Mouse (Mus musculus) MEL (cell line): ENCODE data around the gene Gm20388. TPM values are rescaled to one million over a fixed set of nuclear protein-coding genes. Genes with fewer than 3 reads are reported as not detected.

Experiments
- DNase-seq: peaks from one replicate; pipeline ENCODE4 v3.0.0; 2011; ENCODE audit warnings: low read depth, low spot score
- H3K27ac ChIP-seq: 2 replicates; pipeline ENCODE4 v1.5.1; 2012; ENCODE audit warnings: low read depth, mild to moderate bottlenecking, control low read depth, low read length, moderate library complexity; ENCODE audit not compliant: control insufficient read depth
- H3K27me3 ChIP-seq, 2 experiments: fragments of 150-350 bp in 1 of 2; sonication (generic) in 1 of 2; 2 replicates each; pipeline ENCODE4 v1.6.1; 2012; ENCODE audit warnings: low read length in 2 of 2, mild to moderate bottlenecking in 2 of 2, improper control_type of control experiment in 1 of 2, moderate library complexity in 1 of 2; ENCODE audit not compliant: insufficient read depth in 2 of 2, control insufficient read depth in 1 of 2
- H3K36me3 ChIP-seq, 2 experiments: 2 replicates each; pipeline ENCODE4 v1.6.1; 2012 to 2014; ENCODE audit warnings: low read length in 2 of 2, improper control_type of control experiment in 1 of 2, inconsistent platforms in 1 of 2, mild to moderate bottlenecking in 1 of 2; ENCODE audit not compliant: insufficient read depth in 2 of 2, control insufficient read depth in 1 of 2
- H3K4me1 ChIP-seq, 2 experiments: fragments of 150-350 bp in 1 of 2; sonication (generic) in 1 of 2; 2 replicates each; pipeline ENCODE4 v1.6.1; 2012; ENCODE audit warnings: low read length in 2 of 2, improper control_type of control experiment in 1 of 2, mild to moderate bottlenecking in 1 of 2; ENCODE audit not compliant: insufficient read depth in 2 of 2, control insufficient read depth in 1 of 2
- H3K4me3 ChIP-seq, 2 experiments: fragments of 150-350 bp in 1 of 2; sonication (generic) in 1 of 2; 2 replicates each; pipeline ENCODE4 v1.5.1; 2012; ENCODE audit warnings: low read depth in 2 of 2, low read length in 2 of 2, mild to moderate bottlenecking in 2 of 2, moderate library complexity in 2 of 2, control low read depth in 1 of 2, improper control_type of control experiment in 1 of 2; ENCODE audit not compliant: control insufficient read depth in 1 of 2, insufficient read depth in 1 of 2
- H3K79me2 ChIP-seq: 2 replicates; pipeline ENCODE4 v1.6.1; 2012; ENCODE audit warnings: mild to moderate bottlenecking, low read length, moderate library complexity; ENCODE audit not compliant: control insufficient read depth, poor library complexity, insufficient read depth
- H3K9ac ChIP-seq: 2 replicates; pipeline ENCODE4 v1.6.1; 2012; ENCODE audit warnings: low read depth, mild to moderate bottlenecking, control low read depth, low read length, moderate library complexity; ENCODE audit not compliant: control insufficient read depth, poor library complexity, severe bottlenecking
- H3K9me3 ChIP-seq: fragments of 150-350 bp; sonication (generic); replicated peaks from 2 replicates; pipeline ENCODE4 v1.6.1; 2012; ENCODE audit warnings: mild to moderate bottlenecking, low read length, improper control_type of control experiment, moderate library complexity; ENCODE audit not compliant: insufficient read depth
- CHD1 ChIP-seq: IDR thresholded peaks from 2 replicates; pipeline ENCODE4 v1.6.1; 2012; ENCODE audit warnings: low read depth, mild to moderate bottlenecking, inconsistent platforms, low read length, improper control_type of control experiment
- CTCF ChIP-seq, 3 experiments: IDR thresholded peaks in 2 of 3; conservative IDR thresholded peaks in 1 of 3; 2 replicates each; pipeline ENCODE4 v1.5.1; 2011 to 2012; ENCODE audit warnings: low read length in 3 of 3, low read depth in 2 of 3, mild to moderate bottlenecking in 2 of 3, improper control_type of control experiment in 1 of 3, inconsistent platforms in 1 of 3, mixed read lengths in 1 of 3, moderate library complexity in 1 of 3; ENCODE audit not compliant: control insufficient read depth in 1 of 3, insufficient read depth in 1 of 3, poor library complexity in 1 of 3, severe bottlenecking in 1 of 3
- ELF1 ChIP-seq: IDR thresholded peaks from 2 replicates; pipeline ENCODE4 v1.6.1; 2014; ENCODE audit warnings: low read depth, mild to moderate bottlenecking, inconsistent platforms, low read length, improper control_type of control experiment, moderate library complexity
- EP300 ChIP-seq, 2 experiments: IDR thresholded peaks; 2 replicates each; pipeline ENCODE4 v1.6.1; 2011; ENCODE audit warnings: improper control_type of control experiment in 2 of 2, low read length in 2 of 2, low read depth in 1 of 2, mild to moderate bottlenecking in 1 of 2
- GABPA ChIP-seq: IDR thresholded peaks from 2 replicates; pipeline ENCODE4 v1.6.1; 2012; ENCODE audit warnings: low read depth, mild to moderate bottlenecking, inconsistent platforms, low read length, improper control_type of control experiment, moderate library complexity
- JUND ChIP-seq: IDR thresholded peaks from 2 replicates; pipeline ENCODE4 v1.6.1; 2011; ENCODE audit warnings: low read depth, mild to moderate bottlenecking, improper control_type of control experiment, low read length
- MAX ChIP-seq: IDR thresholded peaks from 2 replicates; pipeline ENCODE4 v1.6.1; 2011; ENCODE audit warnings: low read length, improper control_type of control experiment
- MAZ ChIP-seq: IDR thresholded peaks from 2 replicates; pipeline ENCODE4 v1.6.1; 2012; ENCODE audit warnings: low read depth, mild to moderate bottlenecking, inconsistent platforms, low read length, improper control_type of control experiment
- MXI1 ChIP-seq: IDR thresholded peaks from 2 replicates; pipeline ENCODE4 v1.6.1; 2011; ENCODE audit warnings: mild to moderate bottlenecking, low read depth, low read length, improper control_type of control experiment
- NRF1 ChIP-seq: IDR thresholded peaks from 2 replicates; pipeline ENCODE4 v1.6.1; 2014; ENCODE audit warnings: low read depth, mild to moderate bottlenecking, inconsistent platforms, low read length, improper control_type of control experiment, moderate library complexity; ENCODE audit not compliant: poor library complexity, insufficient read depth, severe bottlenecking
- POLR2AphosphoS2 ChIP-seq: IDR thresholded peaks from 2 replicates; pipeline ENCODE4 v1.6.1; 2011; ENCODE audit warnings: low read length, improper control_type of control experiment
- POLR2AphosphoS5 ChIP-seq: IDR thresholded peaks from 2 replicates; pipeline ENCODE4 v1.6.1; 2012; ENCODE audit warnings: low read depth, borderline replicate concordance, mild to moderate bottlenecking, inconsistent platforms, low read length, moderate library complexity, mixed read lengths
- RAD21 ChIP-seq: IDR thresholded peaks from 2 replicates; pipeline ENCODE4 v1.6.1; 2011; ENCODE audit warnings: mild to moderate bottlenecking, low read depth, low read length, improper control_type of control experiment
- SIN3A ChIP-seq: IDR thresholded peaks from 2 replicates; pipeline ENCODE4 v1.6.1; 2012; ENCODE audit warnings: low read length, improper control_type of control experiment, inconsistent platforms
- TAL1 ChIP-seq: IDR thresholded peaks from 2 replicates; pipeline ENCODE4 v1.6.1; 2012; ENCODE audit warnings: mild to moderate bottlenecking, inconsistent platforms, low read length, moderate library complexity, mixed read lengths
- TBP ChIP-seq: IDR thresholded peaks from 2 replicates; pipeline ENCODE4 v1.8.0; 2011; ENCODE audit warnings: low read depth, low read length, improper control_type of control experiment
- TCF12 ChIP-seq: IDR thresholded peaks from 2 replicates; pipeline ENCODE4 v1.6.1; 2014; ENCODE audit warnings: low read depth, mild to moderate bottlenecking, inconsistent platforms, low read length, improper control_type of control experiment, moderate library complexity
- UBTF ChIP-seq: IDR thresholded peaks from 2 replicates; pipeline ENCODE4 v1.6.1; 2012; ENCODE audit warnings: low read depth, mild to moderate bottlenecking, inconsistent platforms, low read length, improper control_type of control experiment, moderate library complexity, borderline replicate concordance; ENCODE audit not compliant: insufficient read depth
- USF2 ChIP-seq, 2 experiments: IDR thresholded peaks; 2 replicates each; pipeline ENCODE4 v1.6.1; 2011 to 2012; ENCODE audit warnings: improper control_type of control experiment in 2 of 2, low read length in 2 of 2, borderline replicate concordance in 1 of 2, inconsistent platforms in 1 of 2, low read depth in 1 of 2, mild to moderate bottlenecking in 1 of 2; ENCODE audit not compliant: insufficient read depth in 1 of 2
- ZKSCAN1 ChIP-seq: IDR thresholded peaks from 2 replicates; pipeline ENCODE4 v1.6.1; 2012; ENCODE audit warnings: low read depth, mild to moderate bottlenecking, inconsistent platforms, low read length, improper control_type of control experiment, moderate library complexity
- ZNF384 ChIP-seq: IDR thresholded peaks from 2 replicates; pipeline ENCODE4 v1.6.1; 2012; ENCODE audit warnings: low read depth, mild to moderate bottlenecking, inconsistent platforms, low read length, improper control_type of control experiment
- polyA plus RNA-seq, 2 experiments: library from polyadenylated mRNA; stranded (reverse) in 1 of 2; unstranded in 1 of 2; fragments of >175 nt in 1 of 2; fragments of >200 nt in 1 of 2; gene quantifications; 2 replicates each; pipeline versions ENCODE4 v1.2.1 to v1.2.4; 2012; ENCODE audit warnings: low replicate concordance in 2 of 2, low read depth in 1 of 2; ENCODE audit not compliant: insufficient read length in 2 of 2, insufficient read depth in 1 of 2, missing spikeins in 1 of 2
- total RNA-seq: library from RNA; depleted of rRNA; stranded (reverse); fragments of 300-350 nt; gene quantifications from 2 replicates; pipeline ENCODE4 v1.2.3, GENCODE M21; 2012

Gene Gm20388
- total and polyA plus RNA-seq, 3 experiments: 11.1 to 17.8 TPM; not detected in 1

DNA sequence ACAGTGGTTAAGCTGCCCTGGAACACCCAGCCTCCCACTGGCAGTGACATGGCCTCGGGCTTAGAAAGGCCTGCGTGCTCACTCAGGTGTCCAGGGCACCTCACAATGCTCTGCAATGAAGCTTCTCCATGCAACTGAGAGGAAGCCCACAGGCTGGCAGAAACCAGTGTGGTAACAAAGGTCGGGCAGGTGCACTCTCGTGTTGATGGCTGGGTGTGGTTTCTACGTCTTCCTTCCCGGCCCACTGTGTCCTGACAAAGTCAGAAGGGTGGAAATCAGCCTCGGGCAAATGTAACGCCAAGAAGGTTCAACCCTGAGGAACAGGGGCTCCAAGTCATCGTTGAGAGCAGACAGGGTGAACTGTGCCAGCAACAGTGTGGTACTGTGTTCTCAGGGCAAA lies 1084.8 kb downstream of the Gm20388 start:
- DNase-seq: no peak
- H3K27ac ChIP-seq: no peak overlapping the region
- no peaks in the 10 kb centered on the region for H3K9me3 ChIP-seq
- H3K36me3 ChIP-seq: no peaks in the 10 kb centered on the region
- no peak overlapping the region for H3K9ac ChIP-seq
- no peak overlapping the region for H3K4me3 ChIP-seq
- no peak for TF ChIP-seq TBP
- no peak for TF ChIP-seq UBTF
- TF ChIP-seq SIN3A: no peak
- no peak for TF ChIP-seq POLR2AphosphoS2
- no peak for TF ChIP-seq NRF1
- TF ChIP-seq ELF1: no peak
- no peak for TF ChIP-seq JUND
- TF ChIP-seq RAD21: no peak
- no peak for TF ChIP-seq USF2 (IDR thresholded peaks at IDR 0.05; ENCODE audit: borderline replicate concordance in 1 of 2, insufficient read depth in 1 of 2, low read depth in 1 of 2, low read length in 2 of 2)
- no peak for TF ChIP-seq TCF12
- TF ChIP-seq, all 39 proteins: peak for 0
- no peaks in the 10 kb centered on the region for H3K4me1 ChIP-seq
- H3K27me3 ChIP-seq: no peaks in the 10 kb centered on the region
- H3K79me2 ChIP-seq: no peaks in the 10 kb centered on the region

DNA sequence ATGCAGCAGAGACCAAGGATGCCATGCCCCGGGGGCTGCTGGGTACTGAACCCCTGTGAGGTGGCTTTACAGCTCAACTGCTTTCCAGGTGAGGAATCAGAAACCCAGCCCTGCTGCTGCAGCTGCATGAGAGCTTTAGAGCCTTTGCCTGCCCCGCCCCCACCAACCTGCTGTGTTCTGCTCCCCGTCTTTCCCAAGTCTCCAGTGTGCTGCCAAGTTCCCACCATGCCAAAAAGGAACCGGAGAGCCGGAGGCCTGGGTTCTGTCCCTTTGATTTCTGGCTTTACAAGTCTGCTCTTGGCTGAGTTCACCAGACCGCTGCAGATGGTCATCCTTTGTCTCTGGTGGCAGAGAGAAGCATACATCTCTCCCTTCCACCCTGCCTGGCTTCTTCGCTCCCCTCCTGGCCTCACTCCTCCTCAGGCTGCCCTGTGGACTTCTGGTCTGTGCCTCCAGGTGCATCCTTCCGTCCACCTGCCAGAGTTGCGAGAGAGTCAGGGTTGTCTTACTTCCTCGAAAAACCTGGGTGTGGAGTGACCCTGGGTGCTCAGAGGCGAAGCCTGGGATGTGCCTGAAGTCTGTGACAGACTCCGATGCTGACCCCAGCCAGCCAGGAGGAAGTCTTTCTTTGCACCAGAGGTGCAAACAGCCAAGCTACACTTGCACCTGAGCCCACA lies 1086.4 kb downstream of the Gm20388 start:
- DNase-seq: no peak
- TF ChIP-seq ZNF384 (no peak), MXI1 (no peak), MAX (no peak), MAZ (no peak)
- H3K27me3 ChIP-seq: no peaks in the 10 kb centered on the region
- no peaks in the 10 kb centered on the region for H3K36me3 ChIP-seq
- no peak overlapping the region for H3K9ac ChIP-seq
- H3K79me2 ChIP-seq: no peaks in the 10 kb centered on the region
- no peaks in the 10 kb centered on the region for H3K4me1 ChIP-seq
- H3K9me3 ChIP-seq: no peaks in the 10 kb centered on the region
- no peak overlapping the region for H3K4me3 ChIP-seq
- H3K27ac ChIP-seq: no peak overlapping the region

DNA sequence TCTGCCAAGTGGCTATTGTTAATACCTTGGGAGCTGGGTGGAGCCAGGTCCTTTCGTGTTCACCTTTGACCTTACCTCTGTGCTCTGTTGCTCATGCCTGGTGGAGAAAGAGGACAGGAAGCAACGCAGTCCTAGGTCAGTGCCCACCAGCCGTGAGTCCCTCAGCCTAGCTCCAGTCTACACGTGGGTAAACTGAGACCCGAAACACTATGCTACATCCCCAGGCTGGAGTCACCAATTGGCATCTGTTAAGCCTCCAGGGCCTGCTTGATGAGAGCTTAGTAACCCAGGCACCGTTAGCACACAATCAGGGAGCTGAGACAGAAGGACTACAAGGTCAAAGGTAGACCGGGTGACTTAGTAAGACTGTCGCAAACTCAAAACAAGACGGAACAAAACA lies 1087.3 kb downstream of the Gm20388 start:
- no peak overlapping the region for H3K4me3 ChIP-seq
- TF ChIP-seq SIN3A (no peak), ZKSCAN1 (no peak), MAX (no peak), RAD21 (no peak), GABPA (no peak), POLR2AphosphoS5 (no peak), TAL1 (no peak), ELF1 (no peak), EP300 (IDR thresholded peaks at IDR 0.05; ENCODE audit: low read depth in 1 of 2, low read length in 2 of 2) (no peak), CTCF (IDR thresholded peaks at IDR 0.05 in 2 of 3, conservative IDR thresholded peaks at IDR 0.05 in 1 of 3; ENCODE audit: control insufficient read depth in 1 of 3, insufficient read depth in 1 of 3, low read depth in 2 of 3, low read length in 3 of 3, poor library complexity in 1 of 3, severe bottlenecking in 1 of 3) (no peak), CHD1 (no peak)
- TF ChIP-seq, all 39 proteins: peak for 0
- H3K36me3 ChIP-seq: no peaks in the 10 kb centered on the region
- no peaks in the 10 kb centered on the region for H3K9me3 ChIP-seq
- H3K79me2 ChIP-seq: no peaks in the 10 kb centered on the region
- H3K27ac ChIP-seq: no peak overlapping the region
- no peaks in the 10 kb centered on the region for H3K27me3 ChIP-seq
- no peak for DNase-seq
- no peaks in the 10 kb centered on the region for H3K4me1 ChIP-seq
- H3K9ac ChIP-seq: no peak overlapping the region
